Mouse (Mus musculus): ENCODE measurements around the gene Guca1b. TPM values are rescaled to one million over a fixed set of nuclear protein-coding genes. Genes with fewer than 3 reads are reported as not detected.

Guca1b gene
- polyA plus RNA-seq, 1 experiment: 0.36 TPM

DNA sequence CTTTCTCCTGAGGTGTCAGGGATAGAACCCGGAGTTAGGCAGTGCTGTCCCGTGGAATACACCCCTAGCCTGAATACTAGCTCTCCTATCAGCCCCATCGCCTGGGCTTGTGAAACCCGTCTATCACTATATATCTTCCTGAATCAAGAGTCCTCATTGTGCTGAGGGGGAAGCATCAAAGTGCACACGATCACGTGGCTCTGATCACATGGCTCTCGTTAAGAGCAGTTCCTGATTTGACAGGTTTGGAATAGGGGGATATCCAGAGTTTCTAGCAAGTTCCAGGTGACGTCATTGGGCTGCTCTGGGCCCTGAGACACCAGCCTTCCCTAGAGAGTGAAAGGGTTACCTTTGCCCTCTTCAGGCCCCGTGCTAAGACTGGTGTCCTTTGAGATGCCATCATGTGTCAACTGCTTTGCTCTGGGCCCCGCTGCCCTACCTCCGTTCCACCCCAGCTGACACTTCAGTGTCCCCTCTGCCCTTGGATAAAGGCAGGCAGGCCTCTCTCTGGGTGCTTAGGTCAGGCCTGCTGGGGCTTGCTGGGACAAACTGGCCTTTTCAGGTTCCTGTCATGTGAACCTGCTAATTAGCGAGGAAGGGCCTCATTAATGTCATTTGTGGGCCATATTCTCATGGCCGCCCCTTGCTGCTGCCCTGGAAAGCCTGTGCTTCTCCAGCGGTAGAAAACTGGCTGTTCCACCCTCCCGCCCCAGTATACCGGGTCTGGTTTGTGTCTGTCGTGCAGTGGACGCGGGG is 56.3 kb downstream of the Guca1b start:
- no peak overlapping the region for H3K4me3 ChIP-seq (ENCODE audit: control insufficient read depth, low read depth, low read length)
- TF ChIP-seq POLR2A (IDR thresholded peaks at IDR 0.05; ENCODE audit: control insufficient read depth, low read depth, low read length): no peak
- no peak for TF ChIP-seq CTCF (IDR thresholded peaks at IDR 0.05; ENCODE audit: control insufficient read depth, insufficient read depth, insufficient replicate concordance, low read depth, low read length)
- no peaks in the 10 kb centered on the region for H3K27me3 ChIP-seq (ENCODE audit: control insufficient read depth, insufficient read depth, low read length)
- H3K36me3 ChIP-seq (ENCODE audit: control insufficient read depth, insufficient read depth, low read length): no peaks in the 10 kb centered on the region
- H3K27ac ChIP-seq (ENCODE audit: control insufficient read depth, insufficient read depth, low read depth, low read length): no peak overlapping the region
- H3K4me1 ChIP-seq (ENCODE audit: control insufficient read depth, insufficient read depth, low read length): peaks cover 3% of the 10 kb centered on the region; the same call in 1 of the 2 replicates

DNA sequence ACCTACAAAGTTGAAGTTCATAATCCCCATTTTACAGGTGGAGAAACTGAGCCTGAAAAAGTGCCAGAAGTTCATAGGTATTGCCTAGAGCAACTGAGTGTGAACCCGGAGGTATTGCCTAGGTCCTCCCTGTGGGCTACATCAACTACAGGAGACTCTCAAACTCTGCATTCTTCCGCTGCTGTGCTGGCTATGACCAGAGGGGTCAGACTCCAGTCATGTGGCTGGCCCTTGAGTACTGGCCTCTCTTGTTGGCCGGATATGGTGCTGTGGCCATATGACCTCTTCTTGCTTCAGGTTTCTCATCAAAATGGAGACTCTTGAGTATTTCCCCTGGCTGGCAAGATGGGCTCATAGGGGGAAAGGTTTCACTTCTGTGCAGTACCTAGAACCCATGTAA is 57.1 kb downstream of the Guca1b start:
- TF ChIP-seq POLR2A (IDR thresholded peaks at IDR 0.05; ENCODE audit: control insufficient read depth, low read depth, low read length) (no peak), CTCF (IDR thresholded peaks at IDR 0.05; ENCODE audit: control insufficient read depth, insufficient read depth, insufficient replicate concordance, low read depth, low read length) (no peak)
- Histone ChIP-seq H3K4me3 (ENCODE audit: control insufficient read depth, low read depth, low read length) (no peak overlapping the region), H3K27ac (ENCODE audit: control insufficient read depth, insufficient read depth, low read depth, low read length) (no peak overlapping the region), H3K27me3 (ENCODE audit: control insufficient read depth, insufficient read depth, low read length) (no peaks in the 10 kb centered on the region), H3K36me3 (ENCODE audit: control insufficient read depth, insufficient read depth, low read length) (no peaks in the 10 kb centered on the region), H3K4me1 (ENCODE audit: control insufficient read depth, insufficient read depth, low read length) (no peaks in the 10 kb centered on the region; the same call in 1 of the 2 replicates)

Other genes with a start within 250 kb of the Guca1b start
- gene Mrps10, start 16.5 kb upstream of the Guca1b start, polyA plus RNA-seq (2012; rRNA removed): 20.5 and 21.3 TPM in 2 replicates
- gene Guca1a, start 15.2 kb downstream of the Guca1b start, polyA plus RNA-seq (2012; rRNA removed): 10.1 and 15.0 TPM in 2 replicates
- gene AI661453, start 51.2 kb downstream of the Guca1b start, polyA plus RNA-seq (2012; rRNA removed): 0.53 and 0.81 TPM in 2 replicates
- gene 1700001C19Rik, start 52.0 kb downstream of the Guca1b start, polyA plus RNA-seq (2012; rRNA removed): 545 and 576 TPM in 2 replicates
- gene Taf8, start 116.9 kb downstream of the Guca1b start, polyA plus RNA-seq (2012; rRNA removed): 15.3 and 17.3 TPM in 2 replicates
- gene Ccnd3, start 119.7 kb downstream of the Guca1b start, polyA plus RNA-seq (2012; rRNA removed): 253 and 256 TPM in 2 replicates
- 16.3 and 17.6 TPM in 2 replicates for gene Bysl, start 226.1 kb downstream of the Guca1b start, polyA plus RNA-seq (2012; rRNA removed)
- 13.4 and 17.0 TPM in 2 replicates for gene Med20, start 226.2 kb downstream of the Guca1b start, polyA plus RNA-seq (2012; rRNA removed)
- 20.6 and 25.0 TPM in 2 replicates for gene Gm20517, start 226.2 kb downstream of the Guca1b start, polyA plus RNA-seq (2012; rRNA removed)
- 67.0 and 80.5 TPM in 2 replicates for gene Usp49, start 245.3 kb downstream of the Guca1b start, polyA plus RNA-seq (2012; rRNA removed)

Data from testis, adult 2 months (tissue).